Mouse (Mus musculus) heart, postnatal 0 days (tissue): Measurements from ENCODE around the gene Kctd11.

Experiments used
- CTCF ChIP-seq: IDR thresholded peaks from 2 replicates; pipeline ENCODE4 v1.5.1; 2016; ENCODE audit warnings: antibody characterized with exemption, control low read depth, low read depth
- EP300 ChIP-seq: IDR thresholded peaks from 2 replicates; pipeline ENCODE4 v1.6.1; 2016; ENCODE audit warnings: antibody characterized with exemption, low read depth

DNA sequence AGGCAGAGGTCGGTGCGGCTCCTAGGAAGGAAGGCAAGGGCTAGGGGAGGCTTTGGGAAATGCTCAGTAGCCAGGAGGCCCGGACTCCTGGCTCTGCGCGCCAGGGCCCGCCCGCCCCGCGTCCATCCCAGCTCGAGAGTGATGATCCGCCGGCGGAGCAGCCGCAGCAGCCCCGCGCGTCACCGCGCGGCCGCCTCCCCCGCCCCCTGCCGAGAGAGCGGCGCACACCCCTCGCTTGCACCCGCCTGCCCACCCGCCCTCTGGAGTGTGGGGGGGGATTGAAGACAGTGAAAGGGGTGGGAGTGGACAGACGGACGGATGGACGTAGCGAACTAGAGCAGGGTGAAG, 43.6 kb downstream of the Kctd11 start, which contains the start of gene Nlgn2:
- TF ChIP-seq CTCF, result no peak; the same call in 1 of the 2 replicates
- TF ChIP-seq EP300, result no peak
